Mouse (Mus musculus) MEL (cell line): ENCODE data around the gene Ltbp3. TPM values are rescaled to one million over a fixed set of nuclear protein-coding genes. Genes with fewer than 3 reads are reported as not detected.

Experiments used
- DNase-seq: peaks from one replicate; pipeline ENCODE4 v3.0.0; 2011; ENCODE audit warnings: low read depth, low spot score
- H3K27ac ChIP-seq: 2 replicates; pipeline ENCODE4 v1.5.1; 2012; ENCODE audit warnings: low read depth, mild to moderate bottlenecking, control low read depth, low read length, moderate library complexity; ENCODE audit not compliant: control insufficient read depth
- H3K27me3 ChIP-seq, 2 experiments: fragments of 150-350 bp in 1 of 2; sonication (generic) in 1 of 2; 2 replicates each; pipeline ENCODE4 v1.6.1; 2012; ENCODE audit warnings: low read length in 2 of 2, mild to moderate bottlenecking in 2 of 2, improper control_type of control experiment in 1 of 2, moderate library complexity in 1 of 2; ENCODE audit not compliant: insufficient read depth in 2 of 2, control insufficient read depth in 1 of 2
- H3K36me3 ChIP-seq, 2 experiments: 2 replicates each; pipeline ENCODE4 v1.6.1; 2012 to 2014; ENCODE audit warnings: low read length in 2 of 2, improper control_type of control experiment in 1 of 2, inconsistent platforms in 1 of 2, mild to moderate bottlenecking in 1 of 2; ENCODE audit not compliant: insufficient read depth in 2 of 2, control insufficient read depth in 1 of 2
- H3K4me1 ChIP-seq, 2 experiments: fragments of 150-350 bp in 1 of 2; sonication (generic) in 1 of 2; 2 replicates each; pipeline ENCODE4 v1.6.1; 2012; ENCODE audit warnings: low read length in 2 of 2, improper control_type of control experiment in 1 of 2, mild to moderate bottlenecking in 1 of 2; ENCODE audit not compliant: insufficient read depth in 2 of 2, control insufficient read depth in 1 of 2
- H3K4me3 ChIP-seq, 2 experiments: fragments of 150-350 bp in 1 of 2; sonication (generic) in 1 of 2; 2 replicates each; pipeline ENCODE4 v1.5.1; 2012; ENCODE audit warnings: low read depth in 2 of 2, low read length in 2 of 2, mild to moderate bottlenecking in 2 of 2, moderate library complexity in 2 of 2, control low read depth in 1 of 2, improper control_type of control experiment in 1 of 2; ENCODE audit not compliant: control insufficient read depth in 1 of 2, insufficient read depth in 1 of 2
- H3K79me2 ChIP-seq: 2 replicates; pipeline ENCODE4 v1.6.1; 2012; ENCODE audit warnings: mild to moderate bottlenecking, low read length, moderate library complexity; ENCODE audit not compliant: control insufficient read depth, poor library complexity, insufficient read depth
- H3K9ac ChIP-seq: 2 replicates; pipeline ENCODE4 v1.6.1; 2012; ENCODE audit warnings: low read depth, mild to moderate bottlenecking, control low read depth, low read length, moderate library complexity; ENCODE audit not compliant: control insufficient read depth, poor library complexity, severe bottlenecking
- H3K9me3 ChIP-seq: fragments of 150-350 bp; sonication (generic); replicated peaks from 2 replicates; pipeline ENCODE4 v1.6.1; 2012; ENCODE audit warnings: mild to moderate bottlenecking, low read length, improper control_type of control experiment, moderate library complexity; ENCODE audit not compliant: insufficient read depth
- BHLHE40 ChIP-seq: IDR thresholded peaks from 2 replicates; pipeline ENCODE4 v1.6.1; 2012; ENCODE audit warnings: low read depth, mild to moderate bottlenecking, inconsistent platforms, low read length, improper control_type of control experiment, borderline replicate concordance
- CHD2 ChIP-seq: IDR thresholded peaks from 2 replicates; pipeline ENCODE4 v1.6.1; 2011; ENCODE audit warnings: low read length, improper control_type of control experiment
- CTCF ChIP-seq, 3 experiments: IDR thresholded peaks in 2 of 3; conservative IDR thresholded peaks in 1 of 3; 2 replicates each; pipeline ENCODE4 v1.5.1; 2011 to 2012; ENCODE audit warnings: low read length in 3 of 3, low read depth in 2 of 3, mild to moderate bottlenecking in 2 of 3, improper control_type of control experiment in 1 of 3, inconsistent platforms in 1 of 3, mixed read lengths in 1 of 3, moderate library complexity in 1 of 3; ENCODE audit not compliant: control insufficient read depth in 1 of 3, insufficient read depth in 1 of 3, poor library complexity in 1 of 3, severe bottlenecking in 1 of 3
- E2F4 ChIP-seq: IDR thresholded peaks from 2 replicates; pipeline ENCODE4 v1.6.1; 2011; ENCODE audit warnings: low read depth, low read length, improper control_type of control experiment, borderline replicate concordance
- EP300 ChIP-seq, 2 experiments: IDR thresholded peaks; 2 replicates each; pipeline ENCODE4 v1.6.1; 2011; ENCODE audit warnings: improper control_type of control experiment in 2 of 2, low read length in 2 of 2, low read depth in 1 of 2, mild to moderate bottlenecking in 1 of 2
- ETS1 ChIP-seq: IDR thresholded peaks from 2 replicates; pipeline ENCODE4 v1.6.1; 2012; ENCODE audit warnings: low read depth, mild to moderate bottlenecking, inconsistent platforms, low read length, improper control_type of control experiment, moderate library complexity
- GABPA ChIP-seq: IDR thresholded peaks from 2 replicates; pipeline ENCODE4 v1.6.1; 2012; ENCODE audit warnings: low read depth, mild to moderate bottlenecking, inconsistent platforms, low read length, improper control_type of control experiment, moderate library complexity
- HCFC1 ChIP-seq: IDR thresholded peaks from 2 replicates; pipeline ENCODE4 v1.6.1; 2012; ENCODE audit warnings: low read depth, mild to moderate bottlenecking, inconsistent platforms, low read length, improper control_type of control experiment, moderate library complexity
- MAFK ChIP-seq: IDR thresholded peaks from 2 replicates; pipeline ENCODE4 v1.6.1; 2011; ENCODE audit warnings: low read depth, mild to moderate bottlenecking, low read length, improper control_type of control experiment, borderline replicate concordance
- MAX ChIP-seq: IDR thresholded peaks from 2 replicates; pipeline ENCODE4 v1.6.1; 2011; ENCODE audit warnings: low read length, improper control_type of control experiment
- MAZ ChIP-seq: IDR thresholded peaks from 2 replicates; pipeline ENCODE4 v1.6.1; 2012; ENCODE audit warnings: low read depth, mild to moderate bottlenecking, inconsistent platforms, low read length, improper control_type of control experiment
- MEF2A ChIP-seq: IDR thresholded peaks from 2 replicates; pipeline ENCODE4 v1.6.1; 2014; ENCODE audit warnings: low read depth, mild to moderate bottlenecking, inconsistent platforms, low read length, improper control_type of control experiment; ENCODE audit not compliant: poor library complexity, insufficient replicate concordance, severe bottlenecking; ENCODE audit errors: extremely low read depth
- MXI1 ChIP-seq: IDR thresholded peaks from 2 replicates; pipeline ENCODE4 v1.6.1; 2011; ENCODE audit warnings: mild to moderate bottlenecking, low read depth, low read length, improper control_type of control experiment
- MYC ChIP-seq: IDR thresholded peaks from 2 replicates; pipeline ENCODE4 v1.6.1; 2011; ENCODE audit warnings: low read depth, mild to moderate bottlenecking, low read length, improper control_type of control experiment, moderate library complexity
- NELFE ChIP-seq: IDR thresholded peaks from 2 replicates; pipeline ENCODE4 v1.6.1; 2011; ENCODE audit warnings: low read depth, low read length, improper control_type of control experiment
- NRF1 ChIP-seq: IDR thresholded peaks from 2 replicates; pipeline ENCODE4 v1.6.1; 2014; ENCODE audit warnings: low read depth, mild to moderate bottlenecking, inconsistent platforms, low read length, improper control_type of control experiment, moderate library complexity; ENCODE audit not compliant: poor library complexity, insufficient read depth, severe bottlenecking
- RAD21 ChIP-seq: IDR thresholded peaks from 2 replicates; pipeline ENCODE4 v1.6.1; 2011; ENCODE audit warnings: mild to moderate bottlenecking, low read depth, low read length, improper control_type of control experiment
- TAL1 ChIP-seq: IDR thresholded peaks from 2 replicates; pipeline ENCODE4 v1.6.1; 2012; ENCODE audit warnings: mild to moderate bottlenecking, inconsistent platforms, low read length, moderate library complexity, mixed read lengths
- TBP ChIP-seq: IDR thresholded peaks from 2 replicates; pipeline ENCODE4 v1.8.0; 2011; ENCODE audit warnings: low read depth, low read length, improper control_type of control experiment
- TCF12 ChIP-seq: IDR thresholded peaks from 2 replicates; pipeline ENCODE4 v1.6.1; 2014; ENCODE audit warnings: low read depth, mild to moderate bottlenecking, inconsistent platforms, low read length, improper control_type of control experiment, moderate library complexity
- USF1 ChIP-seq: IDR thresholded peaks from 2 replicates; pipeline ENCODE4 v1.6.1; 2014; ENCODE audit warnings: low read depth, mild to moderate bottlenecking, inconsistent platforms, low read length, improper control_type of control experiment, moderate library complexity
- USF2 ChIP-seq, 2 experiments: IDR thresholded peaks; 2 replicates each; pipeline ENCODE4 v1.6.1; 2011 to 2012; ENCODE audit warnings: improper control_type of control experiment in 2 of 2, low read length in 2 of 2, borderline replicate concordance in 1 of 2, inconsistent platforms in 1 of 2, low read depth in 1 of 2, mild to moderate bottlenecking in 1 of 2; ENCODE audit not compliant: insufficient read depth in 1 of 2
- ZC3H11A ChIP-seq: IDR thresholded peaks from 2 replicates; pipeline ENCODE4 v1.6.1; 2012; ENCODE audit warnings: low read depth, mild to moderate bottlenecking, inconsistent platforms, low read length, improper control_type of control experiment
- ZKSCAN1 ChIP-seq: IDR thresholded peaks from 2 replicates; pipeline ENCODE4 v1.6.1; 2012; ENCODE audit warnings: low read depth, mild to moderate bottlenecking, inconsistent platforms, low read length, improper control_type of control experiment, moderate library complexity
- ZMIZ1 ChIP-seq: IDR thresholded peaks from 2 replicates; pipeline ENCODE4 v1.6.1; 2012; ENCODE audit warnings: low read depth, mild to moderate bottlenecking, inconsistent platforms, low read length, improper control_type of control experiment, moderate library complexity
- ZNF384 ChIP-seq: IDR thresholded peaks from 2 replicates; pipeline ENCODE4 v1.6.1; 2012; ENCODE audit warnings: low read depth, mild to moderate bottlenecking, inconsistent platforms, low read length, improper control_type of control experiment
- polyA plus RNA-seq, 2 experiments: library from polyadenylated mRNA; stranded (reverse) in 1 of 2; unstranded in 1 of 2; fragments of >175 nt in 1 of 2; fragments of >200 nt in 1 of 2; gene quantifications; 2 replicates each; pipeline versions ENCODE4 v1.2.1 to v1.2.4; 2012; ENCODE audit warnings: low replicate concordance in 2 of 2, low read depth in 1 of 2; ENCODE audit not compliant: insufficient read length in 2 of 2, insufficient read depth in 1 of 2, missing spikeins in 1 of 2
- total RNA-seq: library from RNA; depleted of rRNA; stranded (reverse); fragments of 300-350 nt; gene quantifications from 2 replicates; pipeline ENCODE4 v1.2.3, GENCODE M21; 2012

Gene Ltbp3
- total and polyA plus RNA-seq, 3 experiments = 0.39 TPM; not detected in 2

GRCm38 (mm10) chr19:5704801-5705571, 35.7 kb upstream of the Ltbp3 start (continued):
- TF ChIP-seq MAX (no peak), ZC3H11A (no peak), CHD2 (no peak; the same call in 1 of the 2 replicates), HCFC1 (no peak), BHLHE40 (no peak), ETS1 (0 out of 2 replicates have a peak, but pooled peaks have one; percentile 39), MYC (no peak), TBP (no peak), TCF12 (no peak), EP300 (IDR thresholded peaks at IDR 0.05; ENCODE audit: low read depth in 1 of 2, low read length in 2 of 2) (0 out of 4 replicates have a peak, but pooled peaks of 1 of the 2 experiments have one; percentile 12), ZMIZ1 (no peak), GABPA (no peak), NRF1 (no peak)

- Histone ChIP-seq H3K79me2 (peaks cover 3% of the 10 kb centered on the region; the same call in 1 of the 2 replicates), H3K4me3 (no peak overlapping the region), H3K9ac (no peak overlapping the region), H3K4me1 (peaks cover 0 to 9% of the 10 kb centered on the region in 2 experiments; a peak in 2 of 4 replicates), H3K36me3 (peaks cover 0 to 13% of the 10 kb centered on the region in 2 experiments), H3K27ac (no peak overlapping the region), H3K9me3 (no peaks in the 10 kb centered on the region), H3K27me3 (no peaks in the 10 kb centered on the region)
- TF ChIP-seq E2F4 (no peak), TCF12 (no peak), USF1 (no peak), USF2 (IDR thresholded peaks at IDR 0.05; ENCODE audit: borderline replicate concordance in 1 of 2, insufficient read depth in 1 of 2, low read depth in 1 of 2, low read length in 2 of 2) (no peak), NRF1 (no peak), CTCF (IDR thresholded peaks at IDR 0.05 in 2 of 3, conservative IDR thresholded peaks at IDR 0.05 in 1 of 3; ENCODE audit: control insufficient read depth in 1 of 3, insufficient read depth in 1 of 3, low read depth in 2 of 3, low read length in 3 of 3, poor library complexity in 1 of 3, severe bottlenecking in 1 of 3) (no peak), BHLHE40 (no peak), TAL1 (no peak), ZMIZ1 (no peak), MXI1 (no peak), HCFC1 (no peak), MYC (no peak), ZKSCAN1 (no peak), ETS1 (no peak), MEF2A (no peak), NELFE (no peak), MAZ (no peak), MAFK (no peak), ZNF384 (no peak), RAD21 (no peak)
- no peak for DNase-seq
Measured at GRCm38 (mm10) chr19:5710068-5710467, 30.6 kb upstream of the Ltbp3 start.
